Mouse (Mus musculus) megakaryocyte, embryonic 14.5 days (primary cell): ENCODE results near the gene Sepsecs. TPM values are rescaled to one million over a fixed set of nuclear protein-coding genes. Genes with fewer than 3 reads are reported as not detected.

Source experiments
- H3K27me3 ChIP-seq: replicated peaks from 2 replicates; pipeline ENCODE3; 2012; ENCODE audit warnings: inconsistent platforms
- H3K36me3 ChIP-seq: replicated peaks from 2 replicates; pipeline ENCODE3; 2012; ENCODE audit warnings: low read length, inconsistent platforms, mixed read lengths
- H3K4me1 ChIP-seq: 2 replicates; pipeline ENCODE4 v1.6.1; 2012; ENCODE audit warnings: inconsistent platforms
- H3K4me3 ChIP-seq: replicated peaks from 2 replicates; pipeline ENCODE3; 2012; ENCODE audit warnings: moderate library complexity, mild to moderate bottlenecking, inconsistent platforms
- H3K9me3 ChIP-seq: 2 replicates; pipeline ENCODE4 v1.6.1; 2012; ENCODE audit warnings: inconsistent platforms
- FLI1 ChIP-seq: IDR thresholded peaks from 2 replicates; pipeline ENCODE4 v1.6.1; 2012; ENCODE audit warnings: low read length, inconsistent platforms, mixed read lengths
- GATA1 ChIP-seq: IDR thresholded peaks from 3 replicates; pipeline ENCODE4 v1.6.1; 2012; ENCODE audit warnings: mixed read lengths, low read length, inconsistent platforms, borderline replicate concordance
- polyA plus RNA-seq: library from polyadenylated mRNA; stranded (reverse); fragments of >175 nt; gene quantifications from 2 replicates; pipeline ENCODE4 v1.2.3, GENCODE M21; 2012; ENCODE audit warnings: low replicate concordance; ENCODE audit not compliant: insufficient read depth

Sepsecs gene
- polyA plus RNA-seq, 1 experiment, result 0.46 TPM

- TF ChIP-seq FLI1 (no peak), GATA1 (no peak)
- Histone ChIP-seq H3K9me3 (no peaks in the 10 kb centered on the region), H3K27me3 (peaks cover 4% of the 10 kb centered on the region), H3K4me1 (peaks cover 33% of the 10 kb centered on the region), H3K4me3 (no peak overlapping the region), H3K36me3 (no peaks in the 10 kb centered on the region)
These were observed 7.6 kb upstream of the Sepsecs start for GRCm38 (mm10) chr5:52677126-52677525.

- no peak for TF ChIP-seq FLI1
- Histone ChIP-seq H3K9me3 (no peaks in the 10 kb centered on the region), H3K36me3 (no peaks in the 10 kb centered on the region), H3K4me3 (no peak overlapping the region), H3K27me3 (peaks cover 4% of the 10 kb centered on the region), H3K4me1 (peaks cover 26% of the 10 kb centered on the region)
These were observed 5.0 kb upstream of the Sepsecs start for GRCm38 (mm10) chr5:52674384-52675069.

- Histone ChIP-seq H3K4me3 (no peak overlapping the region), H3K9me3 (no peaks in the 10 kb centered on the region)
These were observed 3.8 kb upstream of the Sepsecs start for GRCm38 (mm10) chr5:52673341-52673740.

GRCm38 (mm10) chr5:52670745-52671144, 1.2 kb upstream of the Sepsecs start:
- Histone ChIP-seq H3K4me3 (no peak overlapping the region), H3K9me3 (no peaks in the 10 kb centered on the region), H3K36me3 (peaks cover 19% of the 10 kb centered on the region), H3K27me3 (no peaks in the 10 kb centered on the region), H3K4me1 (peaks cover 43% of the 10 kb centered on the region)
- TF ChIP-seq FLI1, result no peak
- TF ChIP-seq GATA1, result no peak

More at GRCm38 (mm10) chr5:52673341-52673740, 3.8 kb upstream of the Sepsecs start:
- no peaks in the 10 kb centered on the region for H3K36me3 ChIP-seq
- H3K27me3 ChIP-seq, result peaks cover 2% of the 10 kb centered on the region
- no peak for TF ChIP-seq GATA1
- H3K4me1 ChIP-seq, result peaks cover 26% of the 10 kb centered on the region

- H3K36me3 ChIP-seq, result peaks cover 54% of the 10 kb centered on the region
- H3K4me1 ChIP-seq, result peaks cover 33% of the 10 kb centered on the region
- TF ChIP-seq GATA1 (no peak), FLI1 (no peak)
- H3K9me3 ChIP-seq, result no peaks in the 10 kb centered on the region
- no peaks in the 10 kb centered on the region for H3K27me3 ChIP-seq
- no peak overlapping the region for H3K4me3 ChIP-seq
These were observed 2.7 kb downstream of the Sepsecs start for GRCm38 (mm10) chr5:52666766-52667165.

GRCm38 (mm10) chr5:52657957-52658356, 11.6 kb downstream of the Sepsecs start:
- Histone ChIP-seq H3K27me3 (no peaks in the 10 kb centered on the region), H3K4me3 (no peak overlapping the region), H3K9me3 (no peaks in the 10 kb centered on the region), H3K36me3 (peaks cover 88% of the 10 kb centered on the region), H3K4me1 (peaks cover 12% of the 10 kb centered on the region)
- TF ChIP-seq GATA1 (no peak), FLI1 (no peak)

GRCm38 (mm10) chr5:52657336-52657735, 12.2 kb downstream of the Sepsecs start:
- TF ChIP-seq GATA1, result no peak
- no peak for TF ChIP-seq FLI1
- peaks cover 14% of the 10 kb centered on the region for H3K4me1 ChIP-seq
- no peaks in the 10 kb centered on the region for H3K27me3 ChIP-seq
- no peaks in the 10 kb centered on the region for H3K9me3 ChIP-seq
- no peak overlapping the region for H3K4me3 ChIP-seq
- H3K36me3 ChIP-seq, result peaks cover 91% of the 10 kb centered on the region

- peaks cover 91% of the 10 kb centered on the region for H3K36me3 ChIP-seq
- TF ChIP-seq FLI1 (no peak), GATA1 (no peak)
These were observed 13.5 kb downstream of the Sepsecs start for GRCm38 (mm10) chr5:52655992-52656391.

GRCm38 (mm10) chr5:52654961-52655360, 14.5 kb downstream of the Sepsecs start:
- Histone ChIP-seq H3K9me3 (no peaks in the 10 kb centered on the region), H3K27me3 (no peaks in the 10 kb centered on the region), H3K4me3 (no peak overlapping the region), H3K36me3 (peaks cover 91% of the 10 kb centered on the region), H3K4me1 (peaks cover 9% of the 10 kb centered on the region)
- TF ChIP-seq FLI1 (no peak), GATA1 (no peak)

More at GRCm38 (mm10) chr5:52655992-52656391, 13.5 kb downstream of the Sepsecs start:
- Histone ChIP-seq H3K9me3 (no peaks in the 10 kb centered on the region), H3K4me3 (peak overlapping the region; percentile 8), H3K27me3 (no peaks in the 10 kb centered on the region), H3K4me1 (peaks cover 9% of the 10 kb centered on the region)

GRCm38 (mm10) chr5:52652606-52653005, 16.9 kb downstream of the Sepsecs start:
- peaks cover 4% of the 10 kb centered on the region for H3K4me1 ChIP-seq
- TF ChIP-seq FLI1, result no peak
- TF ChIP-seq GATA1, result no peak
- peaks cover 84% of the 10 kb centered on the region for H3K36me3 ChIP-seq
- H3K27me3 ChIP-seq, result no peaks in the 10 kb centered on the region
- no peaks in the 10 kb centered on the region for H3K9me3 ChIP-seq
- no peak overlapping the region for H3K4me3 ChIP-seq

GRCm38 (mm10) chr5:52652086-52652485, 17.4 kb downstream of the Sepsecs start:
- Histone ChIP-seq H3K36me3 (peaks cover 84% of the 10 kb centered on the region), H3K4me3 (no peak overlapping the region), H3K27me3 (no peaks in the 10 kb centered on the region), H3K9me3 (no peaks in the 10 kb centered on the region), H3K4me1 (peaks cover 3% of the 10 kb centered on the region; the same call in 1 of the 2 replicates)
- no peak for TF ChIP-seq GATA1
- no peak for TF ChIP-seq FLI1
